Mouse (Mus musculus) G1E (cell line): Measurements from ENCODE around the gene Bzw1. TPM values are rescaled to one million over a fixed set of nuclear protein-coding genes. Genes with fewer than 3 reads are reported as not detected.

Source experiments
- ATAC-seq: 2 replicates; pipeline ENCODE4 v1.8.0; 2016; ENCODE audit warnings: mild to moderate bottlenecking; ENCODE audit not compliant: insufficient number of reproducible peaks, poor library complexity, low FRiP score, severe bottlenecking; ENCODE audit errors: extremely low read depth
- DNase-seq: peaks from one replicate; pipeline ENCODE4 v3.0.0; 2012; ENCODE audit warnings: low spot score
- H3K27me3 ChIP-seq: 2 replicates; pipeline ENCODE4 v1.6.1; 2012; ENCODE audit warnings: mild to moderate bottlenecking, low read length, inconsistent platforms; ENCODE audit not compliant: insufficient read depth
- H3K36me3 ChIP-seq: replicated peaks from 2 replicates; pipeline ENCODE3; 2012; ENCODE audit warnings: mild to moderate bottlenecking, inconsistent platforms
- H3K4me1 ChIP-seq: 2 replicates; pipeline ENCODE4 v1.6.1; 2012; ENCODE audit warnings: low read depth, low read length, inconsistent platforms, mixed read lengths; ENCODE audit not compliant: insufficient read depth
- H3K4me3 ChIP-seq: 2 replicates; pipeline ENCODE4 v1.5.1; 2012; ENCODE audit warnings: low read depth, mild to moderate bottlenecking, inconsistent platforms, low read length, moderate library complexity, mixed read lengths
- H3K9me3 ChIP-seq: replicated peaks from 2 replicates; pipeline ENCODE4 v1.6.1; 2012; ENCODE audit warnings: inconsistent platforms
- CTCF ChIP-seq: IDR thresholded peaks from 2 replicates; pipeline ENCODE4 v1.5.1; 2012; ENCODE audit warnings: low read depth, low read length, inconsistent platforms, mixed read lengths
- GATA1 ChIP-seq: IDR thresholded peaks from 2 replicates; pipeline ENCODE4 v1.6.1; 2012; ENCODE audit warnings: borderline replicate concordance, low read length, inconsistent platforms, mixed read lengths
- GATA2 ChIP-seq: IDR thresholded peaks from 2 replicates; pipeline ENCODE4 v1.6.1; 2012; ENCODE audit warnings: low read depth, low read length, inconsistent platforms, borderline replicate concordance
- POLR2AphosphoS5 ChIP-seq: IDR thresholded peaks from 2 replicates; pipeline ENCODE4 v1.6.1; 2012; ENCODE audit warnings: low read depth, low read length, inconsistent platforms; ENCODE audit not compliant: insufficient replicate concordance
- TAL1 ChIP-seq: conservative IDR thresholded peaks from 2 replicates; pipeline ENCODE4 v1.6.1; 2012; ENCODE audit warnings: low read depth, low read length, inconsistent platforms, mixed read lengths
- polyA plus RNA-seq: library from polyadenylated mRNA; stranded (reverse); fragments of >175 nt; gene quantifications from 2 replicates; pipeline ENCODE4 v1.2.3, GENCODE M21; 2012
- total RNA-seq, 2 experiments: library from RNA; stranded (forward) in 1 of 2; stranded (reverse) in 1 of 2; fragments of 200-1000 nt in 1 of 2; fragments of >200 nt in 1 of 2; fragmentation: Nextera tagmentation in 1 of 2; gene quantifications; 2 replicates each; pipeline ENCODE4 v1.2.3; 2014 to 2017

Bzw1 gene
- total and polyA plus RNA-seq, 3 experiments: 23.4 to 664 (median 507) TPM

DNA sequence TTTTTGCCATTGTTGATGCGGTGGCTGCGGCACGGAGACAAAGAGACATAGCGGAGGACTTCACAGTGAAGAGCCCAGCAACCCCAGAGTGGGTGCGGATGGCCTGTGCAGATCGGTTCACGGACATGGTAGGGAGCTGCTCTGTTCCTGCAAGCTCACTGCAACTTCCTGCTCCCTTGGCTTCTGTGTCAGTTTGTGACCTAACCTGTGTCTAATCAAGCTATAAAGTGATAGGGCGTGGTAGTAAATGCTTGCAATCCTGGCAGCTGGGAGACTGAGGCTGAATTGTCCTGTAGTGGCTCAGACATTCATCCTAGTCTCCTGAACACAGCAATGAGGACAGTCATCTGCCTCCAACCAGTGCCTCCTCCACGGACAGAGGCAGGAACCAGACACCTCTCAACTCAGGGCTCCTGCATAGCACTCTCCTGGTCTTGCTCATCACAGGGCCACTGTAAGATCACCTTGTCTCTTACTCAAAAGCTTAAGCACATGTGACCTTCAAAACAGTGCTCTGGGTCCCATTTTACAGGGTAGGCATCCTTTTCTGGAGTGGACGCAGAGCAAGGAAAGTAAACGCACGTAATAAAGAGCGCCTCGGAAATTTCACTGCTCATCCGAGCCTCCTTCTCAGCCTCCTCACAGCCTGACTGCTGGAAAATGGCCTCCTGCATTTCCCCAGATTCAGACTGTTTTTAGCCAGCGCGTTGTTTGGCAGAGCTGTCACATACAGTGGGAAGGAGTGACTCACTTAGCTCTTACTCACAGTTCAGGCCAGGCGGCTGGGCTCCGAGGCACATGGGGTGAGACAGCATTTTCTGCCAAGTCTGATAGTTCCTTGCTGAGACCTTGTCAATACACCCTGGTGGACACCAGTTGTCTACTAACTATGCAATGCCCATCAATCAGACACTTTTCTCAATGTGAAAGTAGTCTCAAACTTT is 33.5 kb upstream of the Bzw1 start:
- TF ChIP-seq CTCF (no peak), GATA1 (no peak), GATA2 (no peak), TAL1 (no peak), POLR2AphosphoS5 (no peak)
- H3K27me3 ChIP-seq: no peaks in the 10 kb centered on the region
- H3K4me1 ChIP-seq: peaks cover 26% of the 10 kb centered on the region
- H3K4me3 ChIP-seq: no peak overlapping the region; the same call in 1 of the 2 replicates
- H3K36me3 ChIP-seq: no peaks in the 10 kb centered on the region
- ATAC-seq (peak; percentile 94), DNase-seq (peak; percentile 61)
- peaks cover 3% of the 10 kb centered on the region for H3K9me3 ChIP-seq

DNA sequence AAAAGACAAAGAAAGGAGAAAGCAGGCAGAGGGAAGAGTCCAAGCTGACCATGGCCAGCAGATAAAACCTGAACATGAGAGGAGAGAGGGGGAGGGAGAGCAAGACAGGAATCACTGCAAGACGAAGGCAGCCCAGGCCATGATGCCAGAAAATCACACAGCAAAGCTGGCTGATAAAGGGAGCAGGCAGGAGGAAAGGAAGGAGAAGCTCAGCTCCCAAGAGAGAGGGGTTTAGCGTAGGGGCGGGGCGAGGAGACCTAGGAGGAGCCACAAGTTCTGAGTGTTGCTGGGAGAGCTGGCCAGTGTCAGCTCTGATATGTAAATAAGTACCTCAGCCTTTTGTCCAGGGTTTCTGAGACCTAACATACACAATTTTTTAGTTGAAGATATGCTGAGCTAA is 30.4 kb upstream of the Bzw1 start:
- DNase-seq: no peak
- TF ChIP-seq GATA2: no peak
- TF ChIP-seq GATA1: no peak
- no peak for TF ChIP-seq TAL1
- no peak for TF ChIP-seq CTCF
- no peak for TF ChIP-seq POLR2AphosphoS5
- ATAC-seq: no peak
- Histone ChIP-seq H3K9me3 (peaks cover 11% of the 10 kb centered on the region), H3K4me1 (peaks cover 29% of the 10 kb centered on the region), H3K36me3 (no peaks in the 10 kb centered on the region), H3K4me3 (no peak overlapping the region), H3K27me3 (no peaks in the 10 kb centered on the region)

DNA sequence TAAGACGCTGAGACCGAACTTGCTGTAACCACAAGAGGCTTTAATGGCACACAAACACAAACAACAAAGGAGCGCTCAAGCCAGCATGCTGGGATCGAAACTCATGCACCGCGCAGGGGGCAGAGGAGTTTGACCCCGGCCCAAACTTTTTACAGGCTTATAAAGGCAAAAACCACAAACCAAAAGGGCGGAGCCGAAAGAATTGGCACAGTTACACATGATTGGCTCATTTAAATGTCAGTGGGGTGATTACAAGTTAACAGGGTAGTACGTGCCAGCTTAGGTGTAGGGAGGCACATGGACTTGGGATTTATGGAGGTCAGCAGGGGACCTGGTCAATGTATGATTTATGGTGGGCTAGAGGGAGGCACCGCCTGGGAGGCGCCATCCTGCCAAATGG is 28.1 kb upstream of the Bzw1 start:
- DNase-seq (no peak), ATAC-seq (no peak)
- TF ChIP-seq TAL1 (no peak), GATA1 (no peak), GATA2 (no peak), CTCF (no peak), POLR2AphosphoS5 (no peak)

DNA sequence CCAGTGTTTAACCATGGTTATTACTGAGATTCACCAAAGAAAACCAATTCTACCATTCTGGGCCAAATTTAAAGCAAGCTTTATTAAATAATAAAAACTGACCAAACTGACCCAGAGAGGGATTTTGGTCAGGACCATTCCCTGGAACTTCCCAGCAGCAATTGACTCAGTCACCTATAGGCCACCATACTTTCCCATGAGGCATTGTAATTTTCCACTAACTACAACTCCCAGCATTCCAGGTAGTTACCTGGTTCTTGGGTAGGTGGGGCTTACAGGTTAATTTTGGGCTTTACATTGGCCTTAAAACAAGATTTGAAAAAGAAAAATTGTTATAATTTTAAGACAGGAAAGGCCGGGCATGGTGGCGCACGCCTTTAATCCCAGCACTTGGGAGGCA is 26.9 kb upstream of the Bzw1 start:
- DNase-seq (no peak), ATAC-seq (no peak)
- Histone ChIP-seq H3K36me3 (no peaks in the 10 kb centered on the region), H3K9me3 (peaks cover 18% of the 10 kb centered on the region), H3K4me1 (peaks cover 34% of the 10 kb centered on the region), H3K27me3 (no peaks in the 10 kb centered on the region), H3K4me3 (no peak overlapping the region)
- TF ChIP-seq TAL1 (no peak), GATA1 (no peak), POLR2AphosphoS5 (no peak), GATA2 (no peak), CTCF (no peak)

More for the DNA sequence above, 28.1 kb upstream of the Bzw1 start:
- Histone ChIP-seq H3K4me1 (peaks cover 35% of the 10 kb centered on the region), H3K4me3 (no peak overlapping the region), H3K27me3 (no peaks in the 10 kb centered on the region), H3K36me3 (no peaks in the 10 kb centered on the region), H3K9me3 (peaks cover 18% of the 10 kb centered on the region)

DNA sequence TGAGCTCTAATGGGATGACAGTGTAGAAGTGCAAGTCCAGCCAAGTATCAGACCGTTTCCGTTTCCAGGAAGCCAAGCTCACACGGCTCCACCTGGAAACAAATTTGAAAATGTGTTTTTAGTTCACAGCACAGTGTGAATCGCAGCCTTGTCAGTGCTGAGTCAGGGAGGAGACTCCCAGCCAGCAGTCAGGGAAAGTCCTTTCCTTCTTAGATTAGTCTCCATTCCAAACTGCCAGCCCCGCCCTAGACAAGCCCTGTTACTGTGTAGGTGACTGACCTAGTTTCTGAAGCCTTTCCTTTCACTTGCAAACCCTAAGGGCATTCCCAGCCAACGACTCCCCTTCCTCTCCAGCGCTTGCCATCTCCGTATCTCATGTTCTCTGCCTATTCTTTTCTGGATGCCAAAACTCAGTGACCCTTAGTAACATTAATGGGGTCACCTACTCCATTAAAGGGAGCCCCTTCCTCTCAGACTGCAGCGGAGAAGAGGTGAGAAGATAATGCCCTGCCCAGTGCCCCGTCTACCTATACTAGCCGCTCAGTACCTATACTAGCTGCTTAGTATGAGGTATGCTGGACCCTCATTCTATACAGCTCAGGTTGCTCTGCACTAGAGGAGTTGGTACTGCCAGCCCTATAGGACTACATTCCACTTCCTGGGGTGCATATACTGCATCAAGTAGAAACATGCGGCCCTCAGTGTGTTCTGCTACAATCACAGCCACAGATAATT is 25.8 kb upstream of the Bzw1 start:
- H3K9me3 ChIP-seq: peaks cover 18% of the 10 kb centered on the region
- peaks cover 39% of the 10 kb centered on the region for H3K4me1 ChIP-seq
- no peak for TF ChIP-seq GATA2
- no peak for TF ChIP-seq CTCF
- TF ChIP-seq TAL1: no peak
- no peak for TF ChIP-seq GATA1
- TF ChIP-seq POLR2AphosphoS5: no peak
- ATAC-seq (no peak), DNase-seq (no peak)
- no peaks in the 10 kb centered on the region for H3K36me3 ChIP-seq
- no peaks in the 10 kb centered on the region for H3K27me3 ChIP-seq
- H3K4me3 ChIP-seq: no peak overlapping the region; the same call in 1 of the 2 replicates

- Histone ChIP-seq H3K4me3 (no peak overlapping the region), H3K9me3 (peaks cover 10% of the 10 kb centered on the region), H3K4me1 (peaks cover 52% of the 10 kb centered on the region), H3K27me3 (no peaks in the 10 kb centered on the region), H3K36me3 (no peaks in the 10 kb centered on the region)
- TF ChIP-seq TAL1: no peak
- no peak for TF ChIP-seq POLR2AphosphoS5
- no peak for TF ChIP-seq CTCF
- no peak for TF ChIP-seq GATA1
- no peak for TF ChIP-seq GATA2
- ATAC-seq: no peak
- no peak for DNase-seq
These were observed 23.0 kb upstream of the Bzw1 start for GRCm38 (mm10) chr1:58369716-58370115.
